Mouse (Mus musculus): ENCODE measurements around the gene Atxn7l1. TPM values are rescaled to one million over a fixed set of nuclear protein-coding genes. Genes with fewer than 3 reads are reported as not detected.

The Atxn7l1 gene
- total RNA-seq, 2 experiments from 2014 or later = 55.3 to 61.1 TPM

GRCm38 (mm10) chr12:33181875-33182274 lies 34.4 kb downstream of the Atxn7l1 start:
- DNase-seq (ENCODE audit: low spot score in 2 of 2) = no peak

- DNase-seq (ENCODE audit: low spot score in 2 of 2) = no peak
Observed at GRCm38 (mm10) chr12:33182428-33183137, 35.1 kb downstream of the Atxn7l1 start.

- no peak for DNase-seq (ENCODE audit: low spot score in 2 of 2)
Observed at GRCm38 (mm10) chr12:33183138-33183627, 35.7 kb downstream of the Atxn7l1 start.

- no peak for DNase-seq (ENCODE audit: low spot score in 2 of 2)
Observed at GRCm38 (mm10) chr12:33184137-33184536, 36.6 kb downstream of the Atxn7l1 start.

GRCm38 (mm10) chr12:33185046-33185445 lies 37.6 kb downstream of the Atxn7l1 start:
- DNase-seq (ENCODE audit: low spot score in 2 of 2) = no peak

GRCm38 (mm10) chr12:33186331-33186730 lies 38.8 kb downstream of the Atxn7l1 start:
- no peak for DNase-seq (ENCODE audit: low spot score in 2 of 2)

- no peak for DNase-seq (ENCODE audit: low spot score in 2 of 2)
Observed at GRCm38 (mm10) chr12:33190133-33190532, 42.6 kb downstream of the Atxn7l1 start.

GRCm38 (mm10) chr12:33190633-33191032 lies 43.1 kb downstream of the Atxn7l1 start:
- no peak for DNase-seq (ENCODE audit: low spot score in 2 of 2)

GRCm38 (mm10) chr12:33193408-33193901 lies 46.0 kb downstream of the Atxn7l1 start:
- no peak for DNase-seq (ENCODE audit: low spot score in 2 of 2)

- DNase-seq (ENCODE audit: low spot score in 2 of 2) = peak in 1 of 2 experiments; percentile 30
Observed at GRCm38 (mm10) chr12:33195175-33195574, 47.7 kb downstream of the Atxn7l1 start.

GRCm38 (mm10) chr12:33197287-33197686 lies 49.8 kb downstream of the Atxn7l1 start:
- no peak for DNase-seq (ENCODE audit: low spot score in 2 of 2)

- DNase-seq (ENCODE audit: low spot score in 2 of 2) = no peak
Observed at GRCm38 (mm10) chr12:33197746-33198145, 50.3 kb downstream of the Atxn7l1 start.

GRCm38 (mm10) chr12:33201068-33201467 lies 53.6 kb downstream of the Atxn7l1 start:
- DNase-seq (ENCODE audit: low spot score in 2 of 2) = no peak

- no peak for DNase-seq (ENCODE audit: low spot score in 2 of 2)
Observed at GRCm38 (mm10) chr12:33201491-33202210, 54.2 kb downstream of the Atxn7l1 start.

GRCm38 (mm10) chr12:33205255-33205654 lies 57.8 kb downstream of the Atxn7l1 start:
- no peak for DNase-seq (ENCODE audit: low spot score in 2 of 2)

GRCm38 (mm10) chr12:33206300-33206699 lies 58.8 kb downstream of the Atxn7l1 start:
- DNase-seq (ENCODE audit: low spot score in 2 of 2) = no peak

- no peak for DNase-seq (ENCODE audit: low spot score in 2 of 2)
Observed at GRCm38 (mm10) chr12:33210856-33211255, 63.4 kb downstream of the Atxn7l1 start.

- DNase-seq (ENCODE audit: low spot score in 2 of 2) = no peak
Observed at GRCm38 (mm10) chr12:33218215-33218859, 70.8 kb downstream of the Atxn7l1 start.

GRCm38 (mm10) chr12:33219436-33219835 lies 71.9 kb downstream of the Atxn7l1 start:
- no peak for DNase-seq (ENCODE audit: low spot score in 2 of 2)

- no peak for DNase-seq (ENCODE audit: low spot score in 2 of 2)
Observed at GRCm38 (mm10) chr12:33220081-33220480, 72.6 kb downstream of the Atxn7l1 start.

GRCm38 (mm10) chr12:33220509-33221051 lies 73.1 kb downstream of the Atxn7l1 start:
- DNase-seq (ENCODE audit: low spot score in 2 of 2) = peak; percentile 45 to 74

Data from layer of hippocampus, adult 18-20 months (tissue).